Mouse (Mus musculus): Measurements from ENCODE around the gene Gm2035.
"Not testable (repeated sequence)": the region's sequence is repeated elsewhere in the genome, so short reads cannot be mapped to it uniquely, and the experiment has no call there.

The Gm2035 gene

GRCm38 (mm10) chr12:87919721-87920120 lies at the start of gene Gm2035:
Gene Gm2035 (minus strand): TSS chr12:87919857.
- not testable (repeated sequence) for DNase-seq (ENCODE audit: low spot score in 2 of 2)

- DNase-seq (ENCODE audit: low spot score in 2 of 2) = not testable (repeated sequence)
These were observed 34.1 kb upstream of the Gm2035 start, which contains the start of gene Gm2042 for GRCm38 (mm10) chr12:87953780-87954179. Gene Gm2042 (plus strand): TSS chr12:87954080.

GRCm38 (mm10) chr12:87895070-87895469 lies 24.6 kb downstream of the Gm2035 start, which contains the start of gene Gm2022:
Gene Gm2022 (plus strand): TSS chr12:87895370.
- DNase-seq (ENCODE audit: low spot score in 2 of 2) = not testable (repeated sequence)

DNA sequence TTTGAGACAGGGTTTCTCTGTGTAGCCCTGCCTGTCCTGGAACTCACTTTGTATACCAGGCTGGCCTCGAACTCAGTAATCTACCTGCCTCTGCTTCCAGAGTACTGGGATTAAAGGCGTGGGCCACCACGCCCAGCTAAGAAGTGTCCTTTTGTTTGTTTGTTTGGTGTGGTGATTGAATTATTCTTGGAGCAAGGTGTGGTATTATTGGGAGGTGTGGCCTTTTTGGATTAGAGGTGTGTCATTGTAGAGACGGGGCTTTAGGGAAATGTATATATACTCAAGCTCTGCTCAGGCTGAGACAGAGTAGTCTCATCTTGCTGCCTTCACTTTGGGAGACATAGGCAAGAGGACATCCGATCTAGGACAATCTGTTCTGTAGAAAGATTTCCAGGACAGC lies 45.9 kb downstream of the Gm2035 start, which contains the start of gene Gm2016:
Gm2016 (plus strand) TSS at position 301 of the 400 bp plus-strand sequence.
- not testable (repeated sequence) for DNase-seq (ENCODE audit: low spot score in 2 of 2)
